Mouse (Mus musculus) liver, embryonic 14.5 days (tissue): ENCODE measurements around the gene Bok.

Experiments used
- CTCF ChIP-seq: IDR thresholded peaks from 2 replicates; pipeline ENCODE4 v1.5.1; 2016; ENCODE audit warnings: antibody characterized with exemption, low read depth, control low read depth
- EP300 ChIP-seq: IDR thresholded peaks from 2 replicates; pipeline ENCODE4 v1.6.1; 2016; ENCODE audit warnings: antibody characterized with exemption, low read depth

DNA sequence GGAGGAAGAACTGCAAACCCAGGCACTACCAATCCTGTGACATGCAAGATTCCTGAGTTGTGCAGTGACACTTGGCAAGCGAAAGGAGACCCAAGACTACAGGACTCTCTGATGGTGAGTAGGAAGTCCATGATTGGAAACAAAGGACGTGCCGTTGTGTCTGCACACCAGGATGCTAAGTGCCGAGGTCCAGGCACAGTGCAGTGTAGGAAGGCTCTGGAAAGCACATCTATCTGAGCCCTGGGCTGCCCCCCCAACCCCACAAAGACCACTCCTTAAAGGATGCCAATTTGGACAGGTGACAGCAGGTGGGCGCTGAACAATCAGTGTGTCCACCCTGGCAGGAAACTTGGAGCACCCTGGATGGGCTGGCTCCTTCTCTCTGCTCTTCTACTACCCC is 45.6 kb downstream of the Bok start:
- TF ChIP-seq CTCF (no peak), EP300 (no peak)
